Mouse (Mus musculus) thymus, adult 2 months (tissue): ENCODE measurements around the gene Wif1.

Source experiments
- CTCF ChIP-seq: fragments of 200-500 bp; IDR thresholded peaks from 2 replicates; pipeline ENCODE4 v1.5.1; 2012; ENCODE audit warnings: mild to moderate bottlenecking, control low read depth, low read length, moderate library complexity, borderline replicate concordance; ENCODE audit not compliant: control insufficient read depth, poor library complexity, insufficient read depth; ENCODE audit errors: extremely low read depth
- POLR2A ChIP-seq: fragments of 200-500 bp; IDR thresholded peaks from 2 replicates; pipeline ENCODE4 v1.6.1; 2012; ENCODE audit warnings: mild to moderate bottlenecking, low read length, control low read depth, moderate library complexity; ENCODE audit not compliant: control insufficient read depth, poor library complexity, insufficient read depth; ENCODE audit errors: extremely low read depth

DNA sequence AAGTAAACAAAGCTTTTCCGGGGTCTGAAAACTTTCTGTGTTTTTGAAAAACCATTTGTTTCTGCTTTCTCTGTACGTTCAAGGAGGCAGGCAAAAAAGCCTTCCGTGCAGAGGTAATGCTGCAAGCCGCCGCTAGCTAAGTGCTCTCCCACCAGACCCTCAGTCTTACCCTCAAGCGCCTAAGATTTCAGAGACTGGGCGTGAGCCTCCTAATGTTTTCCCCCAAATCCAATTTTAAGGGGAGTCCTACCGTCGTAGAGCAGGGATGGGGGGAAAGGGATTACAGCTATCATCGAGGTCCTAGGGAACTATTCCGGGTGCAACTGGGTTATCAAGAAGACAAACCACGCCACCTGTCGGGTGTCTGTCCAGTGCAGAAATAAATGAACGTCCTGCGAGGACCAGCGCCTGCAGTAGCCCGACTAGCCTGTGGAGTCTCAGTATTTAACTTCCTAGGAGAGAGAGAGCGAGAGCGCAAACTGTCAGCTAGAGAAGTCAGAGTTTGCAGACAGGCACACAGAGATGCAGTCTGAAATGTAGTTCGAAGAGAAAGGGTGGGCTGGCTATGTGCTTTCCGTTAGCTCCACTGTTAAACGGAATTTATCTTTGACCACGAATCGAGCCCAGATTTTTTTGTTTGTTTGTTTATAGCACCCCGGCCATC, 500 bp upstream of the Wif1 start:
- TF ChIP-seq CTCF (no peak), POLR2A (no peak)
